Mouse (Mus musculus): Measurements from ENCODE around the gene Ercc6. TPM values are rescaled to one million over a fixed set of nuclear protein-coding genes. Genes with fewer than 3 reads are reported as not detected.

The Ercc6 gene
- polyA plus RNA-seq, 1 experiment from 2014 or later = 25.7 TPM

GRCm38 (mm10) chr14:32525996-32526705 lies 12.8 kb downstream of the Ercc6 start:
- ATAC-seq (ENCODE audit: insufficient read depth, low FRiP score, low TSS enrichment) (no peak), DNase-seq (ENCODE audit: low spot score) (no peak)
- Histone ChIP-seq H3K4me3 (ENCODE audit: low read depth, low read length) (no peak overlapping the region), H3K9me3 (ENCODE audit: control insufficient read depth, low read length) (no peaks in the 10 kb centered on the region), H3K27ac (ENCODE audit: low read depth, low read length) (no peak overlapping the region), H3K27me3 (ENCODE audit: control insufficient read depth, insufficient read depth, low read length) (no peaks in the 10 kb centered on the region), H3K4me1 (ENCODE audit: control insufficient read depth, insufficient read depth, low read length) (no peaks in the 10 kb centered on the region), H3K36me3 (ENCODE audit: control insufficient read depth, insufficient read depth, low read length) (peaks cover 6% of the 10 kb centered on the region), H3K4me2 (ENCODE audit: low read depth) (no peak overlapping the region), H3K9ac (ENCODE audit: low read length) (no peak overlapping the region)
- 77% methylated on average over 14 of the region's 14 CpGs for WGBS

GRCm38 (mm10) chr14:32527211-32527610 lies 13.9 kb downstream of the Ercc6 start:
- H3K4me3 ChIP-seq (ENCODE audit: low read depth, low read length) = no peak overlapping the region
- no peak overlapping the region for H3K4me2 ChIP-seq (ENCODE audit: low read depth)
- no peaks in the 10 kb centered on the region for H3K9me3 ChIP-seq (ENCODE audit: control insufficient read depth, low read length)
- peaks cover 4% of the 10 kb centered on the region for H3K36me3 ChIP-seq (ENCODE audit: control insufficient read depth, insufficient read depth, low read length)
- WGBS = 96% methylated on average over 9 of the region's 9 CpGs
- no peak overlapping the region for H3K9ac ChIP-seq (ENCODE audit: low read length)
- ATAC-seq (ENCODE audit: insufficient read depth, low FRiP score, low TSS enrichment) = no peak
- H3K27me3 ChIP-seq (ENCODE audit: control insufficient read depth, insufficient read depth, low read length) = no peaks in the 10 kb centered on the region
- H3K27ac ChIP-seq (ENCODE audit: low read depth, low read length) = no peak overlapping the region
- no peaks in the 10 kb centered on the region for H3K4me1 ChIP-seq (ENCODE audit: control insufficient read depth, insufficient read depth, low read length)
- no peak for DNase-seq (ENCODE audit: low spot score)

GRCm38 (mm10) chr14:32529036-32529435 lies 15.7 kb downstream of the Ercc6 start:
- Histone ChIP-seq H3K4me1 (ENCODE audit: control insufficient read depth, insufficient read depth, low read length) (no peaks in the 10 kb centered on the region), H3K4me2 (ENCODE audit: low read depth) (no peak overlapping the region), H3K27me3 (ENCODE audit: control insufficient read depth, insufficient read depth, low read length) (no peaks in the 10 kb centered on the region), H3K9ac (ENCODE audit: low read length) (no peak overlapping the region), H3K4me3 (ENCODE audit: low read depth, low read length) (no peak overlapping the region), H3K36me3 (ENCODE audit: control insufficient read depth, insufficient read depth, low read length) (peaks cover 4% of the 10 kb centered on the region), H3K27ac (ENCODE audit: low read depth, low read length) (no peak overlapping the region), H3K9me3 (ENCODE audit: control insufficient read depth, low read length) (no peaks in the 10 kb centered on the region)
- 90% methylated on average over 7 of the region's 7 CpGs for WGBS
- ATAC-seq (ENCODE audit: insufficient read depth, low FRiP score, low TSS enrichment) (no peak), DNase-seq (ENCODE audit: low spot score) (no peak)

DNA sequence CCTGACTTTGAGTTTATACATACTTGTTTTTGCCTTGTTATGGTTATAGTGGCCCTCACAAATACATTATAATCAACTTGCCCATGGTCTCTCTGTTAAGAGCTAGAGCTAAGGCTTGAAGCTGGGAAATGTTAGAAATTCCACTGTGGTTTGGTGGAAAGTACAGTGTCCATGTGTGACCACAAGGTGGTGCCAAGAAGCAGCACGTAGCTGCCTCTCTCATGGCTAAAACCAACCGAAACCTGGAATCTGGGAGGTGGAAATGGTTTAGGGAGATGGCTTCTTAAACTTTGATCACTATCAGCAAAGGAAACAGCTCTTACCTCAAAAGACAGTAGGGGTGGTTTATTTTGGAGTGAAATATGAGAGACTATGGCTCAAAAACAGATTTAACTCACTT lies 17.6 kb downstream of the Ercc6 start:
- DNase-seq (ENCODE audit: low spot score) (peak; percentile 44), ATAC-seq (ENCODE audit: insufficient read depth, low FRiP score, low TSS enrichment) (no peak)
- Histone ChIP-seq H3K4me2 (ENCODE audit: low read depth) (no peak overlapping the region), H3K4me3 (ENCODE audit: low read depth, low read length) (no peak overlapping the region), H3K9me3 (ENCODE audit: control insufficient read depth, low read length) (no peaks in the 10 kb centered on the region), H3K4me1 (ENCODE audit: control insufficient read depth, insufficient read depth, low read length) (no peaks in the 10 kb centered on the region), H3K27ac (ENCODE audit: low read depth, low read length) (no peak overlapping the region), H3K9ac (ENCODE audit: low read length) (no peak overlapping the region), H3K36me3 (ENCODE audit: control insufficient read depth, insufficient read depth, low read length) (peaks cover 4% of the 10 kb centered on the region), H3K27me3 (ENCODE audit: control insufficient read depth, insufficient read depth, low read length) (no peaks in the 10 kb centered on the region)
- 26% methylated on average over 2 of the region's 2 CpGs for WGBS

DNA sequence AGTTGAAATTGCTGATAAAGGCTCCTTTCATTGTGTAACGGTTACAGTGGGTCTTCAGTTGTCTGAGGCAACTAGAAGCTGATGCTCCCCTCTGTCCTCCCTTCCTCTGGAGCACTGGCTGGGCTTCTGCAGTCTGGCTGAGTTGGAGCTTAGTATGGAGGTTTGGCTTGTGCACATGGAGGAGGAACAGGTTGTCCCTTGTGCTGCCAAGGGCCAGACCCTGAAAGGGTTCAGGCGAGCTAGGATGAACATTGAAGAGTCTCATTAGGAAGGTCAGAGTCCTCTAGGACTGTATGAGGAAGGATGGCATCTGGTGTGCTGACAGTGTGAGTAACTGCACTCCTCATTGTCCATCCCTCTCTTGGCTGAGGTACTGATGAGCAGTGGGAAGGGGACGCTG lies 18.1 kb downstream of the Ercc6 start:
- no peak for ATAC-seq (ENCODE audit: insufficient read depth, low FRiP score, low TSS enrichment)
- H3K9ac ChIP-seq (ENCODE audit: low read length) = no peak overlapping the region

DNA sequence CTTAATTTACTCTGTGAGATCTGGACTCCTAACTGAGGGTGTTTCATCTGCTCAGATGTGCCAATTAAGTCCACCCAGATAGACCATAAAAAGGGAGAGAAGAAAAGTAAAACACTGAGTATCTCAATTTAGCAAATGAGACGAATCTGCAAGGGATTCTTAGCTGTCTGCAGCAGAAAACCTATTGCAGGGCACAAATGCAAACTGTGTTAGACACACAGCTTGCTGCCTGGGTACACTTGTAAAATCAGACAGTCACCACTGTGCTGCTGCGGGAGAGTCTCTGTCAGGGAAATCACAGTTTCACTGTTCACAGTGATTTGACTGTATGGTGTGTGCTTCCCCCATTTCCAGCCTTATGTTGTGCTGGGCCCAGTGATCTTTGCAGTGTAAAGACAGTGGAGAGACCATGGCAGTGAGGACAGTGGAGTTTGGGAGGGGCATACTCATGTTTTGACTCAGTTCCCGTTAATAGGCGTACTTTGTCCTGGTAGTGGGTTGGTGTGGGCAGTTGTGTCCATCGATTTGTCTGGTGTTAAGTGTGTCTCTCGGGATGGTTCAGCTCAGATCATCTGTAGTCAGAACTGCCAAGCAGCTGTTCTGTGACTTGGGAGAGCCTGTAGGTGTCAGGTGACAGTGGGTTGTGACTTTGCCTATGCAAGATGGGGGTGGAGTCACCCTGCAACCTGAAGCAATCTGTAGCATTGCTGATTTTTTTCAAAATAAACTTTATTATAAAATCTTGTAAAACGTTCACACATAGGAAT lies 19.2 kb downstream of the Ercc6 start:
- Histone ChIP-seq H3K36me3 (ENCODE audit: control insufficient read depth, insufficient read depth, low read length) (peaks cover 2% of the 10 kb centered on the region; the same call in 1 of the 2 replicates), H3K9ac (ENCODE audit: low read length) (no peak overlapping the region), H3K9me3 (ENCODE audit: control insufficient read depth, low read length) (no peaks in the 10 kb centered on the region), H3K27me3 (ENCODE audit: control insufficient read depth, insufficient read depth, low read length) (no peaks in the 10 kb centered on the region), H3K27ac (ENCODE audit: low read depth, low read length) (0 out of 2 replicates have a peak overlapping the region, but pooled peaks have one; percentile 6), H3K4me3 (ENCODE audit: low read depth, low read length) (no peak overlapping the region), H3K4me2 (ENCODE audit: low read depth) (no peak overlapping the region), H3K4me1 (ENCODE audit: control insufficient read depth, insufficient read depth, low read length) (no peaks in the 10 kb centered on the region)
- DNase-seq (ENCODE audit: low spot score) (no peak), ATAC-seq (ENCODE audit: insufficient read depth, low FRiP score, low TSS enrichment) (no peak)
- 65% methylated on average over 7 of the region's 7 CpGs for WGBS

More for the DNA sequence above, 18.1 kb downstream of the Ercc6 start:
- peaks cover 2% of the 10 kb centered on the region for H3K36me3 ChIP-seq (ENCODE audit: control insufficient read depth, insufficient read depth, low read length)
- H3K4me3 ChIP-seq (ENCODE audit: low read depth, low read length) = no peak overlapping the region
- H3K4me1 ChIP-seq (ENCODE audit: control insufficient read depth, insufficient read depth, low read length) = no peaks in the 10 kb centered on the region
- no peak overlapping the region for H3K4me2 ChIP-seq (ENCODE audit: low read depth)
- 88% methylated on average over 3 of the region's 3 CpGs for WGBS
- no peak overlapping the region for H3K27ac ChIP-seq (ENCODE audit: low read depth, low read length)
- no peaks in the 10 kb centered on the region for H3K27me3 ChIP-seq (ENCODE audit: control insufficient read depth, insufficient read depth, low read length)
- DNase-seq (ENCODE audit: low spot score) = no peak
- no peaks in the 10 kb centered on the region for H3K9me3 ChIP-seq (ENCODE audit: control insufficient read depth, low read length)

GRCm38 (mm10) chr14:32533148-32533520 lies 19.8 kb downstream of the Ercc6 start:
- no peak overlapping the region for H3K9ac ChIP-seq (ENCODE audit: low read length)
- H3K4me2 ChIP-seq (ENCODE audit: low read depth) = no peak overlapping the region
- H3K9me3 ChIP-seq (ENCODE audit: control insufficient read depth, low read length) = no peaks in the 10 kb centered on the region
- H3K27ac ChIP-seq (ENCODE audit: low read depth, low read length) = no peak overlapping the region
- no peaks in the 10 kb centered on the region for H3K27me3 ChIP-seq (ENCODE audit: control insufficient read depth, insufficient read depth, low read length)
- peaks cover 2% of the 10 kb centered on the region; the same call in 1 of the 2 replicates for H3K36me3 ChIP-seq (ENCODE audit: control insufficient read depth, insufficient read depth, low read length)
- H3K4me3 ChIP-seq (ENCODE audit: low read depth, low read length) = no peak overlapping the region
- H3K4me1 ChIP-seq (ENCODE audit: control insufficient read depth, insufficient read depth, low read length) = no peaks in the 10 kb centered on the region
- ATAC-seq (ENCODE audit: insufficient read depth, low FRiP score, low TSS enrichment) (no peak), DNase-seq (ENCODE audit: low spot score) (no peak)
- WGBS = 67% methylated on average over 3 of the region's 3 CpGs

- ATAC-seq (ENCODE audit: insufficient read depth, low FRiP score, low TSS enrichment) = no peak
- 91% methylated on average over 4 of the region's 4 CpGs for WGBS
- Histone ChIP-seq H3K36me3 (ENCODE audit: control insufficient read depth, insufficient read depth, low read length) (peaks cover 2% of the 10 kb centered on the region; the same call in 1 of the 2 replicates), H3K4me2 (ENCODE audit: low read depth) (no peak overlapping the region), H3K9ac (ENCODE audit: low read length) (no peak overlapping the region), H3K27me3 (ENCODE audit: control insufficient read depth, insufficient read depth, low read length) (no peaks in the 10 kb centered on the region), H3K27ac (ENCODE audit: low read depth, low read length) (no peak overlapping the region), H3K4me1 (ENCODE audit: control insufficient read depth, insufficient read depth, low read length) (no peaks in the 10 kb centered on the region), H3K4me3 (ENCODE audit: low read depth, low read length) (no peak overlapping the region), H3K9me3 (ENCODE audit: control insufficient read depth, low read length) (no peaks in the 10 kb centered on the region)
- no peak for DNase-seq (ENCODE audit: low spot score)
These were observed 20.3 kb downstream of the Ercc6 start for GRCm38 (mm10) chr14:32533656-32534055.

GRCm38 (mm10) chr14:32534137-32534536 lies 20.8 kb downstream of the Ercc6 start:
- Histone ChIP-seq H3K4me3 (ENCODE audit: low read depth, low read length) (no peak overlapping the region), H3K27ac (ENCODE audit: low read depth, low read length) (no peak overlapping the region), H3K4me2 (ENCODE audit: low read depth) (no peak overlapping the region), H3K36me3 (ENCODE audit: control insufficient read depth, insufficient read depth, low read length) (no peaks in the 10 kb centered on the region), H3K9me3 (ENCODE audit: control insufficient read depth, low read length) (no peaks in the 10 kb centered on the region), H3K27me3 (ENCODE audit: control insufficient read depth, insufficient read depth, low read length) (no peaks in the 10 kb centered on the region), H3K9ac (ENCODE audit: low read length) (no peak overlapping the region), H3K4me1 (ENCODE audit: control insufficient read depth, insufficient read depth, low read length) (no peaks in the 10 kb centered on the region)
- 75% methylated on average over 5 of the region's 5 CpGs for WGBS
- DNase-seq (ENCODE audit: low spot score) = no peak
- ATAC-seq (ENCODE audit: insufficient read depth, low FRiP score, low TSS enrichment) = no peak
